Mouse (Mus musculus): ENCODE data around the gene Zfp52. TPM values are rescaled to one million over a fixed set of nuclear protein-coding genes. Genes with fewer than 3 reads are reported as not detected.
A peak's percentile ranks its signal among the peaks of the same experiment; 100 is the strongest.

Zfp52 gene
- 30.4 and 31.9 TPM in 2 replicates for total RNA-seq (2021)
- long read RNA-seq, transcript Zfp52-202 (5 exons, 3,164 nt), result major isoform, 27 of 37 reads
- long read RNA-seq, partial matches to known transcripts, result 1 of 37 reads
- long read RNA-seq, other reads (novel, unspliced or antisense), result 9 of 37 reads

DNA sequence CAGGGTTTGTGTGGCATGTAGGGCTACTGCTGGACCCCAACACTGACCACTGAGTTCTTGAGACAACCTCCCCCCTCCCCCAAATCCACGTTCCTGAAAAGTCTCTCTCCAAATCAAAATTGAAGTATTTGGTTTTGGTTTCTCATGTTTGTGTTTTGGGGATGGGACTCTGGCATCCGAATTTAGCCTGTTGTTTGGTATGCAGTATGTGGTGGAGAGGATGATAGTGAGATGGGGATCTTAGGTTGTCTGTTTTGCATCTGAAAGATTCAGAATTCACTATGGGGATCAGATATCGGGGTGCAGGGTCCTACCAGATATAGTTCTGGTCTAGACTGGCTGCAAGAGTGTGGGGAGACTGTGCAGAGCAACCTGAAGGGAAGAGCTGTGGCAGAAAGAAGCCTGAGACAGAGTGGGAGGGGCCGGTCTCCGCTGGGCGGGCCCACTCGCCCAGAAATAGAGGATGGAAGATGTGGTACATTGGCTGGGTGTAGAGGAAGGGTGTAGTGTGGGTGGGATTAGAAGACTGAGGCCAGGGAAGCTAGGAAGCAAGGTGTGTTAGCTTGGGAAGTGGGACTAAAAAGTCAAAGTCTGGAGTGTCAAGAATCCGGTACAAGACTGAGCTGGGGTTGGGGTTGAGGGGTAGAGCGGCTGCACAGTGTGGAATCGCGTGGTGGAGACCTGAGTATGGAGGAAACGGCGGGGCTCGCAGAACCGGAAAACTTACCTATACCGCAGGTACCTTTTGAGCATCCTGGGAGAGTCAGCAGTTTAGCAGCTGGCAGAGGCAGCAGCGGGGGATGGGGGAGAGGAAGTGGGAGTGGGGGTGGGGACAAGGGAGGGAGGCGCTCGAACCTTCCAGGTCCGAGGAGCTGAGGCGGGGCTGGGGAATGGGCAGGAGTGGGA, at the start of gene Zfp52:
Gene Zfp52 (plus strand): TSS at position 444 of the 906 bp plus-strand sequence.
- peak; percentile 68 for DNase-seq

- DNase-seq, result peak; percentile 79
These were observed 46.4 kb upstream of the Zfp52 start, which contains the start of gene Zfp53 for GRCm38 (mm10) chr17:21488760-21489499. Gene Zfp53 (plus strand): TSS chr17:21488998.

DNA sequence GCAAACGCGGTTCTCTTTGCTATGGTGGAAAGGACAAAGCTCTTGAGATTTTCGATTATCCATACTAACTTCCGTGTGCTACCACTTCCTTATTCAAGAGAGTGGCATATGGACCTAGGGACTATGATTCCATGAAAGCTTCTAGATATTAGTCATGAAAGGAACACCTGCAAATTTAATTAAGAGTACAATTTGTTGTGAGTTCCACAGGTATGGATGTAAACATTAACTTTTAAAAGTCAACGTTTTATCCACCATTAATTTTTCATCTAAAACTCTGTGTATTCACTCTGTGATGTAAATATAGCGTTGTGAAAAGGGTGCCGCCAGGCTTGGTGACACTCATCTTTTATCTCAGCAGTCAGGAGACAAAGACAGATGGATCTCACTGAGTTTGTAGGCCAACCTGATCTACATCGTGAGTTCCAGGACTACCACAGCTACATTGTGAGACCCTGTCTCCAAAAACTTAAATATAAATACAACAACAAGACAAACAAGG, 45.8 kb upstream of the Zfp52 start:
- no peak for DNase-seq

DNA sequence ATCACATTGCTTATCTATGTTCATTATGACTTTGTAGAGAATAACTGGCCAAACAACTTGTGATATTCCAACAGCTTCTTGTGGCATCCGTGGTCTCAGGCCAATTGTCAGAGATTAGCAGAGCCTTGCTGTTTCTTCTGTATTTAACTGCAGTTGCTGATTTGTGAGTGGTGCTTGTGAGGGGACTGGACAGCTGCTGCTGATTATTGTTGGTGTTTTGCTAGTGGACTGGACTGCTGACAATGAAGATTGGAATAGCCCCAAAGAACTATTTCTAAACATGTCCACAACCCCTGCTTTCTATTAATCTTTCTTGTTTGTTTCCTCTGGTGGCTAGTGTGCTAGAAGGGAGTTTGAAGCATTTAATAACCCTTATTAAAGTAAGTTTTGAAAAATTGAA, 34.0 kb upstream of the Zfp52 start:
- DNase-seq, result no peak

- DNase-seq, result no peak
These were observed 30.8 kb upstream of the Zfp52 start for GRCm38 (mm10) chr17:21504524-21504923.

DNA sequence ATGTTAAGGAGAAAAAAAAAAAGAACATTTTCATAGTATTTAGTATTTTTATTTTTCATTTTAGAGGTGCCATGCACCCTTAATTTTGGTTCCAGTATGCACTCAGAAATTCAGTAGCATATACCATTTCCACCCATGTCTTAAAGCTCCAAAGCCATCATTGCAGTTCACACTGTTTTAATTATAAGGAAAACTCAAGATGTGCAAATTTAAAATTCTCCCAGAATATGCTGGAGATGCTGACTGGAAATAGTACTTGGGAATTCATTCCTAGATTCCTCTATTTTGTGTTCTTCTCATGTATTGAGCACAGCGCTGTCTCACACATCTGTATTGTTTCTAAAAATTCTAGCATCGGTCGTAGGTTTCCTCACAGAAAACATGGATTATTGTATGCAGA, 29.1 kb upstream of the Zfp52 start:
- DNase-seq, result no peak

GRCm38 (mm10) chr17:21509756-21510155, 25.6 kb upstream of the Zfp52 start:
- DNase-seq, result no peak

DNA sequence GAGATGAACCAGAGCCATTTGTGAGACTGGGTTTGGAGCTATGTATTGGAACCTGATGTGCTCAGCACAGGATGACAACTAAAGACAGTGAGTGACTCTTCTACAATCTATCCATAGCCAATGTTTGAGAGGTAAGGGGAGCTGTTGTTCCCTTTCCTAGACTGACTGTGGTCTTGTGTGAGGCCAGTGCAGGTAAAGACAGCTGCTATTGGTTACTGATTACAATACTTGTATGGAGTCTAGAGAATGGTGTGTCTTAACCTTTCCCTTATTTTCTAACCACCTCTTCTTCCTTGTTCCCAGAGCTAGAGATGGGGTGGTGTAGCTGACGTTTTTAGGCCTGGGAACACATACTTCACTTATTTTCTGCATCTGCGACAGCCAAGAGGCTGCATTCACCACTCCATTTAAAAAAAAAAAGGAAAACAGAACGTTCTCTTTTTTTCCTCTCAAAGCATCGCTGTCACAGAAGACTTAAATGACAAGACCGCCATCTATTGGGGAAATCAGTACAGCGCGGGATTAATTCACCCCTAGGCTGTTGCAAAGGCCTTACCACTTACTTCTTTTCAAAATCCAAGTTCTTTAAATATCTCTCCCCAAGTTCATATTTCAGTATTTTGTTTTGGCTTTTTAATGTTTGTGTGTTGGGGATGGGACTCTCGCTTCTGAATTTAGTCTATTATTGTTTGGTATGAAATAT, 19.8 kb upstream of the Zfp52 start:
- peak; percentile 29 for DNase-seq

- peak; percentile 74 for DNase-seq
These were observed 18.9 kb upstream of the Zfp52 start for GRCm38 (mm10) chr17:21516201-21517129.

GRCm38 (mm10) chr17:21517130-21517671, 18.1 kb upstream of the Zfp52 start:
- no peak for DNase-seq

GRCm38 (mm10) chr17:21526270-21526669, 9.1 kb upstream of the Zfp52 start:
- DNase-seq, result no peak

GRCm38 (mm10) chr17:21530645-21531330, 4.6 kb upstream of the Zfp52 start:
- DNase-seq, result no peak

DNA sequence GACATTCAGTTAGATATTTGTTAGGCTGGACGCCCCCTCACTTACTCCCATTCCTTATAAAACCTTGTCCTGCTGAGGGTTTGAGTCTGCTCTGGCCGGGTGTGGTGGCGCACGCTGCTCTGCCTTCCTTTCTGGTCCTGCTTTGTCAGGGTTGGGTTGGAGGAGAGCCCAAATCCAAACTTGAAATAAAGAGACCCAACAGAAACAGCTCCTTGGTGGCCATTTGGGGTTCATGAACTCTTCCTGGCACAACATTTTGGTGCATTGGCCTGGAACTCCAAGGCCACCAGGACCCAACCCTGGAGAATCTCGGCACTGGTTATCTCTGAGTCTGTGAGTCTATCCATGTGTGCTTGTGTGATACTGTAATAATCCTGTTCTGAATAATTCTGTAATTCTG, 3.7 kb upstream of the Zfp52 start:
- DNase-seq, result no peak

DNA sequence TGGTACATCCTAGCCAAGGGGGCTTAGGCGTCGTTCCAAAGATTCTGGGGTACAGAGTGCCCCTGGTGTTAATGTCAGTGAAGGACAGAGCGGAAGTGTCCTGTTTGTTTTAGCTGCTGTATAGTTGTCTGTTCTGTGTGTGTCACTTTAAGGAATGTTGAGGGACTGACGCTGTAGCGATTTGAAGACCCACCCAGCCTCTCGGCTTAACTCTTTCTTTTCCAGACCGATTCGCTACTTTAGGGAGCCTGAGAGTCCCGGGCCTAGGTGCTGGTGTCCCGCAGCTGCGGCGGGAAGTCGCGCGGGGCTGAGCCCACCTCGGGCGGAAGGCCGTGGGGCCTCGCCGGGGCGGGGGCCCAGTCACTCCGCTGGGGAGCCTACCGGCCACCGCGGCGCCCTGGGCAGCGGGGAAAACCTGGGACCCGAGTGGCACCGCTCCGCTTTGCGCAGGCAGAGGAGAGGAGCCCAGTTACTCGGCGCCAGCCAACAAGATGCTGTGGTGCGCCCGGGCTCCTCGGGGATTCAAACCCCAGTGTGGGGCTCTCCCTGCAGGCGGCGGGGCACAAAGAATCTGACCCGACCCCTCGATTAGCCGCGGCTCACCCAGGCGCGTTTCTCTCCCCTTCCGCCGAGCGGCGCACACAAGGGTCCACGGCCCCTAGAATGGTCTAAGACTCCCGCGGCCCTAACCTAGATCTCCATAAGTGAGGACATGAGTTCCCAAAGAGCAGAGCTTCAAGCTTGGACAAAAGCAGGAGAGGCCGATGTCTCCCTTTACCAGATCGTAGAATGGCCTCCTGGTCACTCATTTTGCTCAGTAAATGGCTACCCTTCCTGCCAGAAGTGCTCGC, 3.0 kb upstream of the Zfp52 start:
- peak; percentile 62 for DNase-seq

DNA sequence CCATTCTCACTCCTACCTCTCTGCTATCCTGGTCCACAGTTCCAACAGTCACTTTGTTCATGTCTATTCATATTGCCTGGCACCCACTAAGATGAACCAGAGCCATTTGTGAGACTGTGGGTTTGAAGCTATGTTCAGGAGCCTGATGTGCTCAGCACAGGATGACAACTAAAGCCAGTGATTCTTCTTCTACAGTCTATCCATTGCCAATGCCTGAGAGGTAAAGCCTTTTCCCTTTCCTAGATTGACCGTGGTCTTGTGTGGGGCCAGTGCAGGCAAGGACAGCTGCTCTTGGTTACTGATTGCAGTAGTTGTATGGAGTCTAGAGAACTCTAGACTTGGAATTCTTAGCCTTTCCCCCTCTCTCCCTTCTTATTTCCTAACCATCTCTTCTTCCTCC, 1.4 kb upstream of the Zfp52 start:
- DNase-seq, result no peak

GRCm38 (mm10) chr17:21534460-21535095, 761 bp upstream of the Zfp52 start:
- no peak for DNase-seq

DNA sequence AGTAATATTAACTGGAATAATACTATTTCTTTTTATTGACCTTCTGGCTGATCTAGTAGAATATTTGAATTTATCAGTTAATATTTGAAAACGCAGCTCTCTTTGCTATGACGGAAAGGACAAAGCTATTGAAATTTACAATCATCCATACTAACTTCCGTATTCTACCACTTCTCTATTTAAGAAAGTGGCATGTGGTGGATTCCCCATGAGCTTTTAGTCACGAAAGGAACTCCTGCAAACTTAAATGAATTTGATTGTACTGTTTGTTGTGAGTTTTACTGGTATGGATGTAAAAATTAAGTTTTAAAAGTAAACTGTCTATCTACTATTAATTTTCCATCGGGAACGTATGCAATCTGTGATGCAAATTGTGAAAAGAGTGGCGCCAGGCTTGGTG, 757 bp downstream of the Zfp52 start:
- DNase-seq, result no peak

DNA sequence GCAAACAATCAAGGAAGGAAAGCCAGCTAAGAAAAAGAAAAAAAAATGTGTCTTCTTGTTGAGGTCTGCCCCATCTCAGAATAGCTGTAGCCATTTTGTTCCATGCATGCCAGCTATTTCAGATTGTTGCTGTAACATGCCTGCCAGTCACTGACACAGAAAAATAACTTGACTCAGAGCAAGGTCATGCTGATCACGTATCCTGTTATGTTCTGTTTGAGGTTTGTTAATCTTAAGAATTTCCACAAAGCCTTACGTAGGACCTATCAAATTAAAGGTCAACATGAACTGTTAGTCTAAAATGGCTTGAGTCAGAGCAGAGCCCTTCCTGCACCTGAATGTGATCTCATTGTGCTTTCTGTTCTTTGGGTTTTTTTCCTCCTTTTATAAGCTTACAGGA, 1.3 kb downstream of the Zfp52 start:
- DNase-seq, result peak; percentile 5

DNA sequence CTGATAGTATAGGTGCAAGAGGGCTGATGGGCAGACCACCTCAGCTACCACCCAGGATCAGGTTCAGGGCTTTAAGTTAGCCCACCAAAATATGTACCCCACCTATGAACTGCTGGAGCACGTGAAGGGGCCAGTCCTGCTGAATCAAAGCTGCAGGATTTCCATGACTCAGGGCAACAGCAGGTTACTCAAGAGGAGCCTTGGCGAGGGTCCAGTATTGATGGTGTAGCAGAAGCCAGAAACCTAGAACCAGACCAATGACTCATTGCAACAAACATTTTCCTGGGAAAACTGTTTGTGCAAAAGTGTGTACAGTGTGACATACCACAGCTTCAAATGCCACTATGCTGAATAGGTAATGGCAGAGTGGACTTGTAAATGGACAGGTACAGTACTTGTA, 22.5 kb downstream of the Zfp52 start:
- DNase-seq, result peak; percentile 69

Measured in adrenal gland, postnatal 25 days (tissue).